Mouse (Mus musculus) left cerebral cortex, postnatal 36 days (tissue): ENCODE data around the gene BC028528. TPM values are rescaled to one million over a fixed set of nuclear protein-coding genes. Genes with fewer than 3 reads are reported as not detected.

Experiments
- DNase-seq, 2 experiments: peaks; one replicate each; pipeline ENCODE4 v3.0.0; 2021 to 2022; ENCODE audit warnings: low spot score in 2 of 2, mixed read lengths in 1 of 2
- intact Hi-C: fragments of 180-260 bp; cut with DNase I; formaldehyde crosslinking; loops from one replicate; pipeline ENCODE4 v1.15.1; 2025
- total RNA-seq, 2 experiments: library from RNA; stranded (reverse); gene quantifications; 2 replicates each; pipeline ENCODE4 v1.2.3; 2021

Gene BC028528
- total RNA-seq, 2 experiments from 2014 or later = 3.4 to 5.5 TPM

GRCm38 (mm10) chr3:95850611-95851010 lies 41.2 kb downstream of the BC028528 start:
- DNase-seq = no peak
- intact Hi-C loops = no loop called here

- intact Hi-C loops = loop anchor here (10.0 kb wide), 1 partner anchor 498 kb away; no protein-coding TSS in a partner anchor
- no peak for DNase-seq
These were observed 49.1 kb downstream of the BC028528 start for GRCm38 (mm10) chr3:95842503-95843214.

- intact Hi-C loops = no loop called here
These were observed 52.6 kb downstream of the BC028528 start for GRCm38 (mm10) chr3:95839250-95839649.

More at GRCm38 (mm10) chr3:95839250-95839649, 52.6 kb downstream of the BC028528 start:
- DNase-seq = no peak

Other genes with a start within 250 kb of the BC028528 start
- 10 to 100 TPM; 49.9 to 56.5 TPM for gene Mcl1, start 233.2 kb downstream of the BC028528 start, total RNA-seq
- gene Adamtsl4, start 204.1 kb downstream of the BC028528 start, total RNA-seq = 1 to 10 TPM; 4.2 to 4.9 TPM
- gene Ecm1, start 152.4 kb downstream of the BC028528 start, total RNA-seq = 10 to 100 TPM; 11.0 to 17.9 TPM
- gene Tars2, start 131.8 kb downstream of the BC028528 start, total RNA-seq = 10 to 100 TPM; 33.9 to 44.6 TPM
- 10 to 100 TPM; 59.2 to 68.9 TPM for gene Rprd2, start 73.1 kb downstream of the BC028528 start, total RNA-seq
- 10 to 100 TPM; 23.8 to 40.3 TPM for gene Prpf3, start 36.1 kb downstream of the BC028528 start, total RNA-seq
- 100 to 1,000 TPM; 149 to 158 TPM for gene Mrps21, start 20.5 kb downstream of the BC028528 start, total RNA-seq
- 10 to 100 TPM; 18.6 to 26.6 TPM for gene Ciart, start 9.8 kb downstream of the BC028528 start, total RNA-seq
- 10 to 100 TPM; 61.8 to 75.2 TPM for gene Aph1a, start 2.0 kb upstream of the BC028528 start, total RNA-seq
- 10 to 100 TPM in 1 of 2 experiments, 1 to 10 TPM in 1; 8.8 to 10.6 TPM for gene Car14, start 12.7 kb upstream of the BC028528 start, total RNA-seq
- 10 to 100 TPM; 87.9 to 91.2 TPM for gene Anp32e, start 37.2 kb upstream of the BC028528 start, total RNA-seq
- 10 to 100 TPM; 80.1 to 93.9 TPM for gene Plekho1, start 104.0 kb upstream of the BC028528 start, total RNA-seq
- gene Vps45, start 166.5 kb upstream of the BC028528 start, total RNA-seq = 10 to 100 TPM; 40.5 to 42.1 TPM
- 10 to 100 TPM; 28.8 to 32.0 TPM for gene Otud7b, start 212.5 kb upstream of the BC028528 start, total RNA-seq